Mouse (Mus musculus): ENCODE measurements around the gene Gna11.

The Gna11 gene

GRCm38 (mm10) chr10:81542727-81543460, 2.1 kb downstream of the Gna11 start:
- DNase-seq (ENCODE audit: low read depth, low spot score): no peak

- no peak for DNase-seq (ENCODE audit: low read depth, low spot score)
Observed at GRCm38 (mm10) chr10:81541803-81542202, 3.2 kb downstream of the Gna11 start.

- no peak for DNase-seq (ENCODE audit: low read depth, low spot score)
Observed at GRCm38 (mm10) chr10:81541363-81541762, 3.6 kb downstream of the Gna11 start.

GRCm38 (mm10) chr10:81538321-81539048, 6.5 kb downstream of the Gna11 start:
- no peak for DNase-seq (ENCODE audit: low read depth, low spot score)

- no peak for DNase-seq (ENCODE audit: low read depth, low spot score)
Observed at GRCm38 (mm10) chr10:81537429-81537828, 7.6 kb downstream of the Gna11 start.

GRCm38 (mm10) chr10:81536734-81537133, 8.3 kb downstream of the Gna11 start:
- no peak for DNase-seq (ENCODE audit: low read depth, low spot score)

- no peak for DNase-seq (ENCODE audit: low read depth, low spot score)
Observed at GRCm38 (mm10) chr10:81534826-81535225, 10.2 kb downstream of the Gna11 start.

- peak; percentile 53 for DNase-seq (ENCODE audit: low read depth, low spot score)
Observed at GRCm38 (mm10) chr10:81526779-81527178, 18.2 kb downstream of the Gna11 start.

GRCm38 (mm10) chr10:81525017-81525694, 19.8 kb downstream of the Gna11 start:
- no peak for DNase-seq (ENCODE audit: low read depth, low spot score)

GRCm38 (mm10) chr10:81524051-81524605, 20.9 kb downstream of the Gna11 start, which contains the start of gene Gna15:
Gene Gna15, minus strand, starts transcription at chr10:81524225.
- DNase-seq (ENCODE audit: low read depth, low spot score): peak; percentile 48

GRCm38 (mm10) chr10:81523570-81523969, 21.4 kb downstream of the Gna11 start:
- DNase-seq (ENCODE audit: low read depth, low spot score): no peak

GRCm38 (mm10) chr10:81523142-81523541, 21.8 kb downstream of the Gna11 start:
- no peak for DNase-seq (ENCODE audit: low read depth, low spot score)

GRCm38 (mm10) chr10:81519978-81520365, 25.0 kb downstream of the Gna11 start:
- no peak for DNase-seq (ENCODE audit: low read depth, low spot score)

GRCm38 (mm10) chr10:81519227-81519977, 25.6 kb downstream of the Gna11 start:
- DNase-seq (ENCODE audit: low read depth, low spot score): no peak

- DNase-seq (ENCODE audit: low read depth, low spot score): no peak
Observed at GRCm38 (mm10) chr10:81518546-81518945, 26.4 kb downstream of the Gna11 start.

- DNase-seq (ENCODE audit: low read depth, low spot score): no peak
Observed at GRCm38 (mm10) chr10:81517227-81517626, 27.8 kb downstream of the Gna11 start.

- DNase-seq (ENCODE audit: low read depth, low spot score): no peak
Observed at GRCm38 (mm10) chr10:81513798-81514197, 31.2 kb downstream of the Gna11 start.

GRCm38 (mm10) chr10:81510246-81510810, 34.7 kb downstream of the Gna11 start:
- DNase-seq (ENCODE audit: low read depth, low spot score): no peak

- DNase-seq (ENCODE audit: low read depth, low spot score): no peak
Observed at GRCm38 (mm10) chr10:81507691-81508489, 37.1 kb downstream of the Gna11 start.

GRCm38 (mm10) chr10:81507095-81507494, 37.9 kb downstream of the Gna11 start:
- DNase-seq (ENCODE audit: low read depth, low spot score): no peak
